Mouse (Mus musculus) activated CD4-positive, CD25-positive, alpha-beta regulatory T cell, adult 4 months (primary cell): ENCODE data around the gene C8a. TPM values are rescaled to one million over a fixed set of nuclear protein-coding genes. Genes with fewer than 3 reads are reported as not detected.

Experiments
- ATAC-seq: one replicate; pipeline ENCODE4 v1.8.0; 2017
- polyA plus RNA-seq, 2 experiments: library from polyadenylated mRNA; unstranded; fragments of 100-300 nt; shearing (Covaris generic); gene quantifications; one replicate each; pipeline ENCODE4 v1.2.1; 2017

Gene C8a
- polyA plus RNA-seq, 2 experiments from 2014 or later = not detected

DNA sequence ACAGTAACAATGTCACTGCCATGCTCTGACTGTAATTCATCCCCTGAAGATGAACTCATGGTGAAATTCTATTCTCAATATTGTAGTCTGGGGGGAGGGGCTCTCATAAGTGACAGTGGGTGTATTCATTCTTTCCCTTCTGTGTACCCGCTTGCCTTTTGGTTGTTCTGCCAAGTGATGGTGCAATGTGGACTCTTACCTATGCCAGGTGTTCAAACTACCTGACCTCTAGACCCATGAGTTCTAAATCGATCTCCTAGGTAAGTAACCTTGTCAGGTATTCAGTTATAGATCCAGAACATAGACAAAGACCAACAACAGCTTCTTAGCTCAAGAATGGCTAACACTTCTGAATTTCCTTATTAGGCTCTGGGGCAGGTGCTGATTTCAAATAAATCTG, 37.9 kb downstream of the C8a start:
- no peak for ATAC-seq

DNA sequence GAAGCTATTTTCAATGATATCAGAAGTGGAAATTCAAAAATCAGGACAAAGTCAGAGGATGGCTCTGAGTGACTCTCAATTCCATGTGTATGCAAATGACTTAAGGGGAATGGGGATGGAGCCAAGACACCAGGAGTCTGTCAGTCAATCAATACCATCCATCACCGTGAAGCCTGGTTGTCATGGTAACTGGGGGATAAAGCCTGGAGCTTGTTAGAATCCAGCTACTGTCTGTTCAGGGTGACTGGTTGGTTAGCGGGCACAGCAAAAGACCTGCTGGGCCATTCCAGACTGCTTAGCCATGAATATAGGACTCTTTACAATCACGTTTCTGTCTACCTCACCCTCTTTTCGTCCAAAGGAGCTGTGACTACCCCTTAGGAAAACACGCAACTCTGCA, 41.1 kb downstream of the C8a start:
- no peak for ATAC-seq

DNA sequence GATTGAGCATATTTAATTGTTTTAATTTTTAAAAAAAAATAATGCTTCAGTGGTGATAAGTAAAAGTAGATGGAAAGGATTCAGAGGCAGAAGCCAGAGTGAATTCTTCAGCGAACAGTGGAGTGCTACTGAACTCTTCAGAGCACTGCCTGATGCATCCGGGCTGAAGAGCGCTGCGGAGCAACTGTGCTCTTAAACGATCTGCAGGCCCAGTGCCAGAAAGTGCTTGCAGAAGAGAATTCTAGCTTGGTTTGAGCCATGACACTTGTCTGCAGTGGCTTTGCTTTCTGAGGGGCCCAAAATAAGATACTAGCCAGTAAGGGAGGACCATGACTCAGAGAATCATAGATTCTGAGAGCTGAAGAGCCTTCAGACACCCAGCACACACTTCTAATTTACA, 47.3 kb downstream of the C8a start:
- no peak for ATAC-seq

DNA sequence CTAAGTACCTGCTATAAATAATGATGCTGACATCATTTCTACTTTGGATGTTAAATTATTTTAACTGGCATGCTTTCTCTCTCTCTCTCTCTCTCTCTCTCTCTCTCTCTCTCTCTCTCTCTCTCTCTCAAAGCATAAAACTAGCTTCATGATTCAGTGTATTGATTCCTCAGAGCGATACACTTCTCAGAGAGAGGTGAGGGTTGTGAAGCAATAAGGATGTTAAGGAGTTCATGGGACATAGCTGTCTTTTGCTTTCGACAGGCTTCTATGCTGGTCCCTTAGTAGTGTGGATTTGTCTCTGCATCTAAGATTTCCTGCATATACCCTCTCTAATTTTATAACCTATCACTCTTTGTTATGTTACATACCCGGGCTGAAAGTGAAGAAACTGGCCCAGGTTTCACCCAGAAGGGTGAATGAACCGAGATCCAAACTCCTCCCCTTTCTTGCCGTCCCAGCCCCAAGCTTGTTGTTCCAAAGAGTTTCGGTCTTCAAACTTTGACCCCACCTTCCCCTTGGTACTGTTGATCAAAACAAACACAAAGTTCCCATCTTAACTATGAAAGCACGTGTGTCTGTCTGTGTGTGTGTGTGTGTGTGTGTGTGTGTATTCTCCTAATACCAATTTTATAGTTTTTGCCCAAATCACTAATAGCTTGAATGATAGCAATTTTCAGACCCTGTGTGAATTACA, 51.7 kb downstream of the C8a start:
- ATAC-seq = no peak

DNA sequence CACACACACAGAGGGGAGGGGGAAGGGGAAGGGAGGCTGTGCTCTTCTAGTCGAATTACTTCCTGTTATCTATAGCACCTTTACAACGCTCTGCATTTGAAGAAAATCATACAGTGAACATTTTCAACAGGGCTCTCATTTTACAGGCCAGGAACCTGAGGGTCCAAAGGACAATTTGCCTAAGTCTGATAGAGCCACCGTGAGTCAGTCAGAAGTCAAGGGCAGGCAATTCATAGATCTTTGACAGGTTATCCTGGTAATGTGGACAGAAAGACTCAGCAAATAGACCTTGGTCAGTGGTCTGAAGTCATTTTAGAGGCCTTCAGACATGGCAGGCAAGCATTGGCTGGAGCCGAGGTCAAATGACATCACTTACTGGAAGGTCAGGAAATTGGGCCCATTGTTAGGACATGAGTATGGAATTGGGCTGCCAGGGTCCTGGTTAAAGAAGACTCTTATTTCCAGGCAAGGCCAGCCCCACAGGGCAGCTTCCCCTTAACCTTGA, 52.5 kb downstream of the C8a start:
- ATAC-seq = no peak

DNA sequence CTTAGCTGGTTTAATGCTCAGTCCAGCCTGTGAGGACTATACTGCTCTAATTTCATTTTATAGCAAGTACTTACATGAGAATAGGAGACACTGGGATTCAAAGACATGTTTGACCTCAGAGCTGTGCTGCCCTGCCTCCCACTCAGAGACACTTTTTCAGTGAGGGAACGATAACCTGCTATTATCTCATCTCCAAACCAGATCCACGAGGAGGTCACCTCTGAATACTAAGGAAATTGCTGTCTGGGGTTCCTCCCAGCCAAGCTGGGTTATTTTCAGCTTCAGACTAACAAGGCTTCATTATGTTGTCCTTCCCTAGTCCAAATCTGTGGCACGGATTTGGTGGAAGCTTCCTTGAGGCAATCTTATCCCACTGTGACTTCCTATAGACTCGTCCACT, 56.3 kb downstream of the C8a start:
- ATAC-seq = no peak

DNA sequence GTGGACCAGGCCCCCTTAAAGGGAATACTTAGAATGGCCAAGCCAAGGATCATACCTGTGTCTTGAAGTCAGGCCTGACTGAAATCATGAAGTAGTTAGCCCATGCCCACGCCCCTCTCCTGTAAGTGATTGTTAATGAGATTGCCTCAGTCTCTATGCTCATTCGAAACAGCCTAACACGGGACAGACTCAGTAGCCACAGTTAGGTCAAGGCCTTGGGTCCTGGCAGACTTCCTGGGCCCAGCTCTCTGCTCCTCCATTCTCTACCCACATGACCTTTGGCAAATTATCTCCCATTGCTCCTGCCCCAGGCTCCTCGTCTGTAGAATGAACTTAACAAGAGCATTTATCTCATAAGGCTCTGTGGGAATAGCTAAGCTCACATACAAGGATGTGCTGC, 57.2 kb downstream of the C8a start:
- ATAC-seq = no peak

DNA sequence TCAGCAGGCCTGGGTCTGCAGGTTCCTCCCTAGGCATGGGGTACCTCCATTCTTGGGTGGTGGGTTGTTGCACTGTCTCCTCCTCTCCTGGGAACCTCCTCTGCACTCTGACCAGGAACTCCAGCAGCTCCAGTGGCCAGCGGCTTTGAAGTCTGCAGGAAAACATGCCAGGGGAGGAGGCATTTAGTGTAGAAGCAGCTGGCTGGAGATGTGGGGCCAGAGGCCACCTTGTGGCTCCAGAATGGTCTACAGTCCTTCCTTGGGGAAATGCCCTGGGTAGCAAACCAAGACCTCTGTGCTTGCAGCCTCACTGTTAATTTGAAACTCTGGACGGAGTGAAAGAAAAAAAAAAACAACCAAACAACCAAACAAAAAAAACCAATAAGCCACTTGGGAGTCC, 58.7 kb downstream of the C8a start:
- ATAC-seq = no peak

DNA sequence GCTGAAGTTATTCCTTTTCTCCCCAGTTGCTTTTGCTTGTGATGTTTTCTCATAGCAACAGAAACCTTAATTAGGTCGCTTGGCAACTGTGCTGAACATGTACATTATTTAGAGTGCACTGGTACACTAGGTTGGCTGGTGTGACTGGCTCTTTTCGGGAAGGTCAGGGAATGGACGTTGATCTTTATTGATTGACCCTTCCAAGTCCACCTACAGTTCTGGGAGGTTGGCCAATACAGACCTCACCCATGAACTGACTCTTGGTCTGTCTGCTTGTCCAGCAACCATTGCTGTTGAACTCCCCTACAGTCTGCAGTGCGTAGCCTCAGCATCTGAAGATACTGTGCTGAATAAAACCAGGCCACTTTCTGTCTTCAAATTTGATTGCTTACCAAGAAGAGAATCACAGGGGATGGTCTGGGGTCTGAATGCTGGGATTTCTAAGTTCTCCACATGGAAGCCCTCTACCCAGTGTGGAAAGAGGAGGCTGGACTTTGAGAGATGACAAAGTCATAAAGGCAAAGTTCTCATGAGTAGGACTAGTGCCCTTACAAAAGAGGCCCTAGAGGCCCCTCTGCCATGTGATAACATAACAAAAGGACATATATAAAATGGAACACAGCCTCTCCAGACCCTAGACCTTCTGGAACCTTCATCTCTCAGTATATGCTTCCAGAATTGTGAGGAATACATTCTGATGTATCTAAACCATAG, 59.5 kb downstream of the C8a start:
- no peak for ATAC-seq

DNA sequence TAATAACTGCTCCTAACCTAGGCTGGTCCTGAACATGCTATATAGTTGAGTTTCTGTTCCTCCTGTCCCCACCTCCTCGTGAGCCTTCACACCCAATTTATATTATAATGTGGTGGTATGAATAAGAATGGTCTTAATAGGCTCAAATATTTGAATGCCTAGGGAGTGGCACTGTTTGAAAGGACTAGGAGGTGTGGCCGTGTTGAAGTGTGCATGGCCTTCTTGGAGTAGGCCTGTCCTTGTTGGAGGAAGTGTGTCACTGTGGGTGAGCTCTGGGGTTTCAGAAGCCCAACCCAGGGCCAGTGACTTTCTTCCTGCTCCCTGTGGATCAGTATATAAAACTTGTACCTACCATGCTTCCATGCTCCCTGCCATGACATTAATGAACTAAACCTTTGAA, 62.6 kb downstream of the C8a start:
- ATAC-seq = no peak

DNA sequence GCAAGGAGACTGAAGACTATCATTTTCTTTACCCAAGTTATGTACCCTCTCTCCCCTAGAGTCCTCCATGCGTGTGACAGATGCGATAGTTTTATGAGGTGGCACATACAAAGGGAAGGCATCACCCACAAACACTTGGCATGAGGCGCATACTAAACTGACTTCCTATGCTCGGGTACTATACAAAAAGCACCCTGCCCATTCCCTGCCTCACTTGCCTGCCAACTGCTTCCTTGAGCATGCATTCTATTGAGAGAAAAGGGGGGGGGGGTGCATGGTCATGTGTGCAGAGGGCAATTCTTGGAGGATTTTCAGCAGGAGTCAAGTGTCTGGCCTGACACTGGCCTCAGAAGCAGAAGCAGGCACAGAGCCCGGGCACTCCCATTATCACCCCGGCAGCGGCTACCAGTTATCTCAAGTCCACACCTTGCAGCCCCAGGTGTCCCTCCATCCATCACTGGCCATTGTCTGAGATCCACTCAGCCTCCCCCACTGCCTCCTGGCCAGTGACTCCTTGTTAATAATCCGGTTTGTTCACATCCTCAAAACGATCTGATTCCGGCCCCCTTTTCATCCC, 65.4 kb downstream of the C8a start:
- no peak for ATAC-seq

DNA sequence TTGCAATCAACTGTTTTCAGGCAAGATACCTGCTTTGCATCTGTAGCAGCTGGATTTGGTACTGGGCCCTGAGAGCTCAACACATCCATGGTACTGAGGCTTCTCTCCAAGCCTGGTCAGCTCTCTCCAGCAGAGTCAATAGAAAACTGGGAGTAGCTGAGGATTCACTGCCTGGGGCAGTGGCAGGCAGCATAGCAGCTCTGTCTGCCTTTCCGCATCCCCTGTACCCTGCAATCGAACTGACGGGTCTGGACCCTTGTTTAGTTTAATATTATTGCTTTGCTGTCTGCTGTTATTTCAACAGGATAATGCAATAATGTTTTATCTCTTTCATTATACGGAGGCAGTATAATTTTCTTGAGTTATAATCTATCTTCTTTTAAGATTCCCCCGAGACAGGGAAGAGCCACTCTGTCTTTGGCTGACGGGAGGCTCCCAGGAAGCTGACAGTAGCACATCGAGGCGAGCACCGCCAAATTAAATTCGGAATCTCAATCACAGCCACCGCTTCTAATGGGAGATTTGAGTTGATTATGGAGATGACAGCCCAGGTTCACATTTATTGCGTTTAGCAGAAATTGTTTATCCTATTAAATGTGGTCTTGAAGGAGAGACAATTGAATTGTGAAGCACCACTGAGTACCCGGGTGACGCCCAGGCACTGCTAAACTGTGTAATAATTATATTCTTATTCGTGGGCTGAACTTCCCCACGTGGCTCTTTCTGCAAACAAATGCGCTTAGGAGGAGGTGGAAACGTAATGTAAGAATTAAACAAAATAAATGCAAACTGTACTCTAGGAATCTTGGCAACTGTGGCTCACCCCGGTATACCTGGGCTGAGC, 70.6 kb downstream of the C8a start:
- ATAC-seq = no peak

DNA sequence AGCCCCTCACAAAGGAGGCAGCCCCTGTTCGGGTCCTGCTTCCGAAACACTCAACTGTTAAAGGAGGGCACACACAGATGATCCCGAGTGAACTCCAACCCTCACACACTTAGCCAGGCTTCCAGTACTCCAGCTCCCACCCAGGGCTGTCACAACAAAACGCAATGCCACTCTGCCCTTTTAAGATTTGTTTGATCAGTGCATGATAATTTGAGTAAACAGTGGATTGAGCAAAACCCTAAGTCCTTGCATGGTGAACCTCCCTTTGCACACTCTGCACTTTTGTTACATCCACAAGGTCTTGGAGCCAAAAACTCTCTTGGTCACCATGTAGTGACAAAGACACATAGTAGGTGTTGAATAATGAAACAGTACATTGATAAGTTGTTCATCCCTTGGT, 72.1 kb downstream of the C8a start:
- no peak for ATAC-seq

DNA sequence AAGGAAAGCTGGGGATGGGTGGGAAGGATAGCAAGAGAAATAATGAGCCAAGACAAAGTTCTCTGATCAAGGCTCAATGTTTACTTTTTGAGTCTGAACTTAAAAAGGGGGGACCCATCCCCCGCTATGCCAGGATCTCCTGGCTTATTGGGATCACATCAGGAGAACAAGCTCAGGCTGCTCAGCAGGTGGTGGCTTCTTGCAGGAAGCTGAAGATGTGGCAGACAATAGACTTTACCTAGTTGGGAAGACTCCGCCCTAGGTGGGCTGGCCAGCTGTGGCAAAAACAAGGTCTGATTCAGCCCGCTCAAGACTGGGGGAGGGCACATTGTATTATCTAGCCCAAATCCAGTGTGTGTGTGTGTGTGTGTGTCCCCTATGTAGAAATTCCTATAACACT, 74.6 kb downstream of the C8a start:
- no peak for ATAC-seq

DNA sequence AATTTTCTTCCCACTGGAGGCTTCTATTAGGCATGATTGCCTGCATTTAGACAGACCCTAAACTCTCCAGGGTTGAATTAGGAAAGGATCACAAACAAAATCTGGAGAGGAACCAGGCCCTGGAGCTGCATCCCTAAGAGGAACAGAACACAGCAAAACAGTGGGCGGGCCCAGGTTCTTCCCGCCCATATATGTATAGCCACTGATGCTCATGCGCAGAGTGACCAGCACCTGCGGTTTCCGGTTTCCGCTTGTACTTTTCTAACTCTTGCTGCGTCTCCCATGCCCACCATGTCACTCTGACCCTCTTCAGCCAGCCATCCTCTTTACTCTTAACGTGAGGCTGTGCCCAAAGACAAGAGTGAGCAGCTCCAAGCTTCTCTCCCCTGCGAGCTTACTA, 77.2 kb downstream of the C8a start:
- ATAC-seq = no peak

DNA sequence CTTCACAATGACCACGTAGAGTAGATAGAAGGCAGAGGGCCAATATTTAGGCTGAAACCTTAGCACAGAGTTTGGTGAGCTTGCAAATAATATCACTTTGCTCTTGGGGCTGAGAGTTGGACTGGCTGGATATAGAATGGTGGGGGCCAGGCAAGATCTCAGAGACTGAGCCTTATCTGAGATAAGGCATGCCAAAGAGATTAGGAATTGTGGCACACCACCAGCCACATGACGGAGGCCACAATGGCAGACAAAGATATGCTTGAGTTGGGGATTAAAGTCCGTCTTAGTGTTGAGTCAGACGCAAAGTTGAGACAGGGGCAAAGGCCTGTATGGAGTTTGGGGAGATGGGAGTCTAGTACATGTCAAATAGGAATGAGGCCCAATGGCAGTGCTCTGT, 84.1 kb downstream of the C8a start:
- no peak for ATAC-seq

DNA sequence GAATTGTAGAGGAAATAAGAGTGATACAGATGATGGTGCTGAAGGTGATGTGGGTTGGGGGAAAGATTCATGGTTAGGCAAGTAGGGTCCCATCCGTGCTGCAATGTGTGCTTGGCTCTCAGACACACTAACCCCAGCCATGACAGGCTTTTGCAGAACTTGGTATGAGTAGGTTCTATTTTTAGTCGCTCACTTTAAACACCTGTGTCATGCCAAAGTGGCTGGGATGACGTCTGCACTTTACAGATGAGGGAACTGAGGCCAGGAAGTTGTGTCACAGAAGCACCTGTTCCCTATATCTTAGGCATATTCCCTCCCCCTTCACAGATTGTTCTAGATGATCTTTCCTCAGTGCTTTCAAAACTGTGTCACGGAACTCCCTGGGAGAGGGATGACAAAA, 93.9 kb downstream of the C8a start:
- ATAC-seq = no peak

DNA sequence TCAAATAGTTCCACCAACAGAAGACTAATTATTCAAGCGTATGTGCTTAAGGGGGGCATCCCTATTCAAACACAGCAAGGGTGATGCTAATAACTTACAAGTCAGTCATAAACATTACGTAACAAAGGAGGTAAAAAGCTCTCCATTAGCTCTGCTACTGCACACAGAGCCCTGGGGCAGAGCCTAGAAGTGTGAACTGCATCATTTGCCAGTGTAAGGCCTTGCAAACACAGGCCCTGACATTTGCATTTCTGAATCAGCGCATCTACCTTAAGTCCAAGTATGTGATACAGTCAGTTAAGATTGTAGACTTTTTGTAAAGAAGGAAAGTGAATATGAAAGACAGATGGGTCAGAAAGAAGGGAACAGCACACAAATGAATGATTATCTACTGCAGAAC, 94.8 kb downstream of the C8a start:
- no peak for ATAC-seq

DNA sequence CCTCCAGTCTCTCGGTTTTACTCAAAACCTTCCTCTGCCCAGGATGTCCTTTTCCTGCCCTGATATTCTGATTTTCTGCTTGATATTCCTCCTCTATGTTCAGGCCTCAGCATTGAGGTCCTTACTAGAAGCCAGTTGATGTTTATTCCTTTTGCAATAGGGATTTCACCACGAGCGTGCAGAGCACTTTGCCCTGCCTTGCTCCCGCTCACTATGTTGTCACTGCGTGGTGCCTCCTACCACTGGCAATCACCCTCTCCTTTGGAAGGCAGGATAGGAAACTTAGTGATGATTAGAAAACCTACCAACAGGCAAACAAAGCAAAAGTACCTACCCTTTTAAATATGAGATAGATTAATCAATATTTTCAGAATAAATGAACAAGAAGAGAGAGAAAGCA, 96.7 kb downstream of the C8a start:
- no peak for ATAC-seq

DNA sequence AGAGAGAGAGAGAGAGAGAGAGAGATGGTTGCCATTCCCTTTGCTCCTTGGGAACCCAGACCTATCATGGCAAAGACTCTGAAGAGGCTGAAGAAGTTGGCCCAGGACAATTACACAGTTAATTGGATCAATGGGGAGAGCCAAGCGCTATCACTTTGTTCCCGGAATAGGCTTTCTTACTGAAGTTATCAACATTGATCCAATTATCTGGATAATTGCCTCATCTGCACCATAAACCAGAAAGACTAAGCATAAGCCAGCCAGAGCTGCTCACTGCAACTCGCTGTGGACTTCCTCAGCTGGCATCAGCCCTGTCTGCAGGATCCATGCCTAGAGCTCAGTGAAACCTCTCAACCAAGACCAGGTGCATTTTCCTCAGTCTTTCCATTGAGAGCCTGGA, 100.6 kb downstream of the C8a start:
- ATAC-seq = no peak

DNA sequence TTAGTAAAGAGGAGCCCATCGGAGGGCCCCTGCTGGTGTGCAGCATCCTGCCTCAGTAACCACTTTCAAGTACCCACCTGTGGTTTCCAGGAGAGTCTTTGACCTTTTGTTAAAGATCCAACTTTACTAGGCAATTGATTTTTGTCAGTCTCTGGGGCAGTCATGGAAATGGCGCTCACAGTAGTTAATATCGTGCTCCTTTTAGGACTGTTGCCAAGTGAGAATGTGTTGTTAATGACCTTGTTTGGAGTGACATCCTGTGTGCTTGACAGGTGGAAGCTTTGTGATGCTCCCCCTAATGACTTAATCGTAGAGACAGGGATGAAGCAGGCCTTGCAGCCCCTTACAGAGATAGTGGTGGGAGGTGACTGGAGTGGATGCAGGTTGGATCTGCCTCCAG, 105.9 kb downstream of the C8a start:
- no peak for ATAC-seq

DNA sequence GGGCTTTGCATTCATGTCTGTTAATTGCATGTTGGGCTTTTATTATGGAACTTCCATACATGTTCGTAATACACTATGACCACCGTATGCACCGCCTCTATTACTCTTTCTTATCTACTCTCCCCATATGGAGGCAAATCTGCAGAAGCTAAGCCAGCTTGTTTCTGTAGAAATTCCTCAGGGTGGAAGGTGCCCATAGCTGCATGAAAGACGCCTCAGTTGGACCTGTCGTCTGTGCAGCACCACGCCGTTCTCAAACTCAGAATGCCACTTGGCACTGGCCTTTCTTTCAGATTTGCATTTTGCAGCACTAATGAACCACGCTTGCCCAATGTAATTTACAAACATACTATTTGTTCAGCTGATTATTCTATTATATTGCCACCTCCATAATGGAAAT, 106.6 kb downstream of the C8a start:
- no peak for ATAC-seq

DNA sequence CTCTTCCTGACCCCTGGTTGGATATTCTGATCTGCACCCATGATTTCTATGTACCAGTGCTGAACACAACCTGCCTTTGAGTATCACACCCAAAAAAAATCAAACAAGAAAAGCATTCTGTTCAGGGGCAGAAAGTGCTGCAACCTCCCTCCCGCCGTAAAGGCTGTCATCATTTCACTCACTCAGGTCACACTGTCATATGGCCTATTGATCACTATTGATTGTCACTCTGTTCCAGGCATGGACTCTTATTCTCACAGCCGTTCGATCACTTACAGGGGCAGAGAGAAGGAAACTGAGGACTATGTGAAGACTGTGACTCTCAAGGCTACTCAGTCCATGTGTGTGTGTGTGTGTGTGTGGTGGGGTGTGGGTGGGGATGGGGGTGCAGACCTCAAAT, 108.0 kb downstream of the C8a start:
- no peak for ATAC-seq
